ENCODE assay signal across 7 mouse cellular contexts in genomic region chr12:101819570-101819969, GRCm38 (mm10). TPM values are rescaled to one million over a fixed set of nuclear protein-coding genes. Genes with fewer than 3 reads are reported as not detected.
DNase-seq lines count a peak whose midpoint lies in the region; ATAC-seq and TF ChIP-seq lines count a peak whose summit lies in the region.

No protein-coding gene starts in this region.

- TF ChIP-seq POLR2A in limb, embryonic 14.5 days (IDR thresholded peaks at IDR 0.05; ENCODE audit: borderline replicate concordance, extremely low read depth, insufficient read depth, insufficient read length) = no peak
- no peak for TF ChIP-seq POLR2A in small intestine, adult 2 months (IDR thresholded peaks at IDR 0.05; ENCODE audit: low read depth, low read length)

- TF ChIP-seq CTCF in small intestine, adult 2 months (IDR thresholded peaks at IDR 0.05; ENCODE audit: extremely low read depth, insufficient read length, insufficient replicate concordance, low read depth, low read length) = no peak

- no peaks in the 10 kb centered on the region for H3K36me3 ChIP-seq in lung, embryonic 16.5 days (ENCODE audit: control insufficient read depth, insufficient read depth, low read length)
- H3K36me3 ChIP-seq in forebrain, embryonic 15.5 days = no peaks in the 10 kb centered on the region
- H3K36me3 ChIP-seq in limb, embryonic 14.5 days (ENCODE audit: control insufficient read depth, insufficient read depth, low read length) = no peaks in the 10 kb centered on the region
- H3K36me3 ChIP-seq in small intestine, adult 2 months (ENCODE audit: control insufficient read depth, insufficient read depth, low read length) = no peaks in the 10 kb centered on the region

- 32% methylated on average over 9 of the region's 9 CpGs for WGBS in lung, embryonic 16.5 days
- WGBS in forebrain, embryonic 15.5 days = 38% methylated on average over 9 of the region's 9 CpGs
- WGBS in limb, embryonic 14.5 days = 36% methylated on average over 9 of the region's 9 CpGs
- 28% methylated on average over 9 of the region's 9 CpGs for WGBS in small intestine, adult 2 months

- no peak for ATAC-seq in lung, embryonic 16.5 days (ENCODE audit: low read depth)
- no peak; the same call in 1 of the 2 replicates for ATAC-seq in forebrain, embryonic 15.5 days (replicated peaks)
- no peak for ATAC-seq in limb, embryonic 14.5 days (ENCODE audit: low FRiP score, low read depth)

- no peaks in the 10 kb centered on the region for H3K27me3 ChIP-seq in lung, embryonic 16.5 days (ENCODE audit: control insufficient read depth, insufficient read depth, low read depth, low read length)
- H3K27me3 ChIP-seq in forebrain, embryonic 15.5 days = 0 out of 2 replicates have a peak, but pooled peaks cover 9% of the 10 kb centered on the region
- no peaks in the 10 kb centered on the region for H3K27me3 ChIP-seq in limb, embryonic 14.5 days (ENCODE audit: control insufficient read depth, insufficient read depth, low read length)
- H3K27me3 ChIP-seq in small intestine, adult 2 months (ENCODE audit: control insufficient read depth, insufficient read depth, low read length) = peaks cover 16% of the 10 kb centered on the region; the same call in 1 of the 2 replicates

- H3K4me1 ChIP-seq in lung, embryonic 16.5 days (replicated peaks; ENCODE audit: control insufficient read depth, insufficient read depth, low read length) = peaks cover 16% of the 10 kb centered on the region
- peaks cover 16% of the 10 kb centered on the region for H3K4me1 ChIP-seq in forebrain, embryonic 15.5 days
- H3K4me1 ChIP-seq in limb, embryonic 14.5 days (ENCODE audit: control insufficient read depth, insufficient read depth, low read length) = peaks cover 26% of the 10 kb centered on the region
- H3K4me1 ChIP-seq in small intestine, adult 2 months (ENCODE audit: control insufficient read depth, insufficient read depth, insufficient read length, low read length) = peaks cover 8% of the 10 kb centered on the region

- peak overlapping the region; percentile 60 for H3K4me3 ChIP-seq in lung, embryonic 16.5 days (ENCODE audit: low read length)
- peak overlapping the region; percentile 48 for H3K4me3 ChIP-seq in forebrain, embryonic 15.5 days
- H3K4me3 ChIP-seq in limb, embryonic 14.5 days (replicated peaks; ENCODE audit: low read length) = peak overlapping the region; percentile 57
- H3K4me3 ChIP-seq in small intestine, adult 2 months (ENCODE audit: low read depth, low read length) = peak overlapping the region; percentile 61

- DNase-seq in lung, postnatal 10 days = no peak
- no peak for DNase-seq in limb, embryonic 14.5 days (ENCODE audit: low spot score)
- no peak for DNase-seq in spleen, postnatal 36 days (ENCODE audit: low spot score in 2 of 2)
- DNase-seq in left cerebral cortex, adult 11 months (ENCODE audit: low spot score) = no peak

- H3K9me3 ChIP-seq in lung, embryonic 16.5 days (ENCODE audit: control insufficient read depth, low read length) = no peaks in the 10 kb centered on the region
- no peaks in the 10 kb centered on the region for H3K9me3 ChIP-seq in forebrain, embryonic 15.5 days
- no peaks in the 10 kb centered on the region for H3K9me3 ChIP-seq in limb, embryonic 14.5 days (ENCODE audit: control insufficient read depth, low read length)

- H3K27ac ChIP-seq in lung, embryonic 16.5 days (ENCODE audit: low read length) = 0 out of 2 replicates have a peak overlapping the region, but pooled peaks have one; percentile 5
- H3K27ac ChIP-seq in forebrain, embryonic 15.5 days (replicated peaks) = no peak overlapping the region
- no peak overlapping the region for H3K27ac ChIP-seq in limb, embryonic 14.5 days (replicated peaks; ENCODE audit: low read depth, low read length)
- no peak overlapping the region for H3K27ac ChIP-seq in small intestine, adult 2 months (ENCODE audit: insufficient read depth, low read depth, low read length)

- peak overlapping the region; percentile 87 for H3K4me2 ChIP-seq in lung, embryonic 16.5 days (ENCODE audit: low read depth, low read length)
- peak overlapping the region; percentile 86 for H3K4me2 ChIP-seq in forebrain, embryonic 15.5 days (replicated peaks)
- peak overlapping the region; percentile 73 for H3K4me2 ChIP-seq in limb, embryonic 14.5 days (replicated peaks; ENCODE audit: low read depth, low read length, severe bottlenecking)

- peak overlapping the region; percentile 64 for H3K9ac ChIP-seq in lung, embryonic 16.5 days (ENCODE audit: low read length)
- no peak overlapping the region for H3K9ac ChIP-seq in forebrain, embryonic 15.5 days (replicated peaks)
- no peak overlapping the region for H3K9ac ChIP-seq in limb, embryonic 14.5 days (ENCODE audit: low read depth, low read length, severe bottlenecking)

RNA-seq across cellular contexts. Expression of gene Fbln5, which starts 0.7 kb away (rescaled TPM):
- polyA plus RNA-seq in lung, embryonic 16.5 days (2015; fragmentation: Nextera tagmentation; extraction: Ambion mirVana) = 180 and 194 TPM in 2 replicates
- 5.9 and 6.4 TPM in 2 replicates for polyA plus RNA-seq in forebrain, embryonic 15.5 days (2015; fragmentation: Nextera tagmentation; extraction: Ambion mirVana)
- 112 and 145 TPM in 2 replicates for polyA plus RNA-seq in limb, embryonic 14.5 days (2012; rRNA removed)
- 164 and 177 TPM in 2 replicates for polyA plus RNA-seq in limb, embryonic 14.5 days (2014; fragmentation: Nextera tagmentation; extraction: Ambion mirVana)
- polyA plus RNA-seq in small intestine, adult 2 months (2012; rRNA removed) = 15.3 and 17.0 TPM in 2 replicates
